Mouse (Mus musculus) ovary, postnatal 10 days (tissue): ENCODE results near the gene Rrm2.
"Not testable (repeated sequence)": the region's sequence is repeated elsewhere in the genome, so short reads cannot be mapped to it uniquely, and the experiment has no call there.

Source experiments
- DNase-seq: peaks from one replicate; pipeline ENCODE4 v3.0.0; 2022; ENCODE audit warnings: low spot score

Gene Rrm2

DNA sequence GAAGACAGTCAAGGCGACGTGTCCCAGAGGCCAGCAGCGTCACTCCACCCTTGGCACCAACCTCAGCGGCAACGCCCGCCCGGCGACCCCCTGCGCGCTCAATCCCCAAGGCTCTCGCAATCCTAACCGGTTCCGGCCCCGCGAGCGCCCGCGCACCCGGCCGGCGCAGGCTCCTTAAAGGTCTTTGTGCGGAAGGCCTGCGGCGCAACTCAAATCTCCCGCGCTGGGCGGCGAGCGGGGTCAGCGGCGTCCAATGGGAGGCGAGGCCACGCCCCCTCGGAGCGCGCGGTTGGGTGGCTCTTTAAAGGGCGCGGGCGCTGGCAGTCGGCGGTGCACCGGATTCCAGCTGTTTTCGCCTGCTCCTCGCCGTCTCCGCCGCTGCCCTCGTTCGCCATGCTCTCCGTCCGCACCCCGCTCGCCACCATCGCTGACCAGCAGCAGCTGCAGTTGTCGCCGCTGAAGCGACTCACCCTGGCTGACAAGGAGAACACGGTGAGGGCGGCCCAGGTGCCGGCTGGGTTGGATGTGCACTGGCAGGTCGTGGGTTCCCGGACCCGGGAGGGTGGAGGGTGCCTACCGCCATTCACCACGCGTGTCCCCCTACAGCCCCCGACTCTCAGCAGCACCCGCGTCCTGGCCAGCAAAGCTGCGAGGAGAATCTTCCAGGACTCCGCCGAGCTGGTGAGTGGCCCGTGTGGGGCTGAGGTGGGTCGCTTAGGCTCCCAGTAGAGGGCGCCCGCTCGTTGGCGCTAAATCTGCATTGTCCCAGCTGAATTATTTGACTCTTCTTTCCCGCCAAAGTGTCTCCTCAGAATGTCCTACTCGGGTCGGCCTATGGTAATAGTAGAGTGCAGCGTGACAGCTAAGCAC lies at the start of gene Rrm2:
Gene Rrm2 (plus strand): TSS at position 288 of the 870 bp plus-strand sequence.
- peak; percentile 88 for DNase-seq

DNA sequence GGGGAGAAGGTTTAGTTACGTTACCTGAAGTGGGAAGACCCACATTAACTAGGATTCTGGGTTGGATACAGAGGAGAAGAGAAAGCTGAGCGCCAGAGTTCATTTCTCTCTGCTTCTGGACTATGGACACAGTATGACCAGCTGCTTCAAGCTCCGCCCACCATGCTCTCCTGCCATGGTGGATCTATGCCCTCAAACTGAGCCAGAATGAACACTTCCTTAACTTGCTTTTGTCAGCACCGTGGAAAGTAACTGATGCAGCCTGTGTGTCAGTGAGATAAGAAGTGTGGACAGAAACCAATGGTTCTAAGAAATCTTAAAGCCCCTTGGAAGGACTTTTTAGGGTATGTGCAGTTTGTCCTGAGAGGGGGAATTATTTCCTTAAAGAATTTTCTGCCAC lies 49.0 kb upstream of the Rrm2 start:
- no peak for DNase-seq

DNA sequence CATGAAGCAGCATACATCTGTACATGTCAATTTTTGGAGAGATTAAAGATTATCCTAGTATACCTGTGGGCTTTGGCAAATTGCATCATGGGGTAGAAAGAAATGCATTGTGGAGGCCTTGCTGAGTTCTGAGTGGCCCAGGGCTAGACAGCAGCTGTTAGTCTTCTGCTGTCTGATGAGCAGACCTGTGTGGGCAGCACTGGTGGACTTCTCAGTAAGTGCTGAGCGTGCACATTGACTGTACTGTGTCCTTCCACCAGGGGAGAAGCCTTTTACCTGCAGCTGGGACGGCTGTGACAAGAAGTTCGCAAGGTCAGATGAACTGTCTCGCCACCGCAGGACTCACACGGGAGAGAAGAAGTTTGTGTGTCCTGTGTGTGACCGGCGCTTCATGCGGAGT lies 48.1 kb upstream of the Rrm2 start:
- DNase-seq, result no peak

DNA sequence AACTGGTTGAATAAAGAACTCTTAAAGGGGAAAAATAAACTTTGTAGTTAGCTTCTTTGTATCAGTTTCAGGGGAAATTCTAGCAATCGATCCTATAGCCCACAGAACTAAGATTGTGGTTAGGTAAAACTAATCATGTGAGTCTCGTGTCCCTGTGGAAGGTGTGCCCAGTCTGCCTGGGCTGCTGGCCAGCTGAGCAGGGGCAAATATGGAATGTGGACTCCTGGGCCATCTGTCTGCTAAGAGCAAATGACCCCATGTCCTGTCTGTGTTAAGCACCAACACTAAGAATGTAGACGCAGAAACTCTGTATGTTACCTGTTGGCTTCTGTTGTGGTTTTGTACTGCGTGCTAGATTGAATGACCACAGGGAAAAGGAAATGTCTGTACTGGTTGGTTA lies 46.9 kb upstream of the Rrm2 start:
- no peak for DNase-seq

DNA sequence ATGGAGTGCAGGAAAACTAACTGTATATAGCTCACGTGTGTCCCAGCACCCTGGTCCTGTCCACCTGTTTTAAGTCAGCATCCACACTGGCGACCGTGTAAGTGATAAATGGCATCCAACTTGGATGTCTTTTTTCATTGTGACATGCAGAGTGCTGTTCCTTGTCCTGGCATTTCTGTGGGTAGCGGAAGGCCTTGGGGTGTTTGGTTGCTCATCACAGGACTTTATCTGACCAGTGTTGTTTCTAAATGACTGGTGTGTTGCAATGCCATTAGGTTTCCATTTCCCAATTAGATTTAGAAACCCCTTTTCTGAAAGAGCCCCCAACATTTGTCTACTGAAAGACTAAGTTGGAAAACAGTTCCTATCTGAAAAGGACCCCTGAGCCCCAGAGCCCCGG lies 45.9 kb upstream of the Rrm2 start:
- no peak for DNase-seq

DNA sequence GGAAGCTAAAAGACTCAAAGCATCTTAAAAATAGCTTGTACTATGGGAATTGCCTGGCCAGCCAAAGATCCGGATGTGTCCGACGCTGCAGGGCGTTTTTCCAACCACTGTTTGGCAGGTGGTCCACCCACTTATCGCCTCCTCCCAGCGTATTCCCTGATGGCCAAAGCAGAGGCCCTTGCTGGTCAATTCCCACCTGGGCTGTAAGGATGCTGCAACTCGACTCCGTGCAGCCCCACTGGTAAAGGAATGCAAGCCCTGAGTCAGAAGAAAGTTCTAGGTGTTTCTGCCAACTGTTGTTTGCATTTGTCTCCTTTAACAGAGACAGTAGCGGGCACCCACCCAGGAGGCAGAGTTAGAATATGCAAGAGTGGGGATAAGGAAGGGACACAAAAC lies 27.9 kb upstream of the Rrm2 start:
- DNase-seq, result no peak

DNA sequence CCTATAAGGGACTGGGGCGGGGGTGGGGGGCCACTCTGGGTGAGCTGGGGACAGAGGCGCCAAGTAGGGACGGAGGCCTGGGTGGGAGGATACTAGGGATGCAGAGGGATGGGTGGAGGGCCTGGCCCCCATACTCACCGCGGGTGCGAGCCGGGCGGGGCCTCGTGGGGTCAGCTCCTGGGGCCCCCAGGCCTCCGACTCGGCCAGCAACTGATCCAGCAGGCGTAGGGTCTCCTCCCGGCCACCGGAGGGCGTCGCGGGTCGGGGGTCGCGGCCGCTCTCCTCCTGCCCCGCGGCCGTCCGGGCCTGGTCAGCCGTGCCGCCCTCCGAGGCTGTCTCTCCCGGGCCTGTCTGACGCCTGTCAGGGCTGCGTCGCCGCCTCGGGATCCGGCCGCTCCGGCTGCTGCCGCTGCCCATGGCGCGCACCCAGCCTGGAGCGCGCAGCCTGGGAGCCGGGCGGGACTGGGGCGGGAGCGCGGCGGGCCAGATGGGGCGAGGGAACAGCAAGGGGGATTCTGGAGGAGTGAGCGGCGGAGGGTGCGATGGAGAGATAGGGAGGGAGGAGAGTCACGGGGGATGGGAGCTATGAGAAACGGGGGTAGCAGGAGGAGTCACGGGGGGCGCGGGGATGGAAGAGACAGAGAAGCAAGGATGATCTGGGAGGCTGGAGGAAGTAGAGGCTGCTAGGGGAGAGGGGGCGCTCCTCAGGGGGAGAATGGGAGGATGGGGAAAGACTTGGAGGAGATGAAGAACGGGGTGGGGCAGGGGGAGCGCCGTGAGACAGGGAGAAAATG lies 27.4 kb upstream of the Rrm2 start:
- no peak for DNase-seq

DNA sequence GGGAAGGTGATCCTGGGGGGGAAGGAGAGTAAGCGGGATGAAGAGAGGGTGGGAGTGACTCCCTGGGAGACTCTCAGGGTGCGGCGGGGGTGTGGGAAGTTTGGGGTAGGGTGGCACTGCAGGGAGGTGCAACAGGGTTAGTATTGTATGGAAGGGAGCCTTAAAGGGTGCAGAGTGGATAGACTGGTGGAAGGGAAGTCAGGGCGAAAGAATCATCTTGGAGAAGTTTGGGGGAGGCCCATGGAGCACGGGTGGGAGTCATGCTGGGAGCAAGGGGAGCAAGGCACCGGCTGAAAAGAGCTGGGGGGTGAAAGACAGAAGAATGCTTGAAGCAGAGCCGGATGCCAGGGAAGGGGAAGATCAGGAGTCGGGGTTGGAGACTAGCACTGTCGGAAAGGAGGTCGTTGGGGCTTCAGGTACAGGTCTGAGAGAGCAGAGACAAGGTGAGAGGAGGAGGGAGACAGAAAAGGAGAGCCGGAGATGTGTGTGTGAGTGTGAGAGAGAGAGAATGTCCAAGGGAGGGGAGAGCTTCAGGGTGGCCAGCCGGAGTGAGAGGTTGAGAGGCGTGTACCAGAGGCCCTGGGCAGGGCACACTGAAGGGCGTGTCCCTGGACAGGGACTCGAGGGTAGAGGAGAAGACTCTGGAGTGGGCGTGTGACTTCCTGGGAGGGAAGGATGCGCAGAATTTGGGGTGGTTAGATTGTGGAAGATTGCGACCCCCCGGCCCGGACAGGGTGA lies 26.6 kb upstream of the Rrm2 start, which contains the start of gene Cys1:
Gene Cys1 (minus strand): TSS at position 528 of the 738 bp plus-strand sequence.
- DNase-seq, result no peak

DNA sequence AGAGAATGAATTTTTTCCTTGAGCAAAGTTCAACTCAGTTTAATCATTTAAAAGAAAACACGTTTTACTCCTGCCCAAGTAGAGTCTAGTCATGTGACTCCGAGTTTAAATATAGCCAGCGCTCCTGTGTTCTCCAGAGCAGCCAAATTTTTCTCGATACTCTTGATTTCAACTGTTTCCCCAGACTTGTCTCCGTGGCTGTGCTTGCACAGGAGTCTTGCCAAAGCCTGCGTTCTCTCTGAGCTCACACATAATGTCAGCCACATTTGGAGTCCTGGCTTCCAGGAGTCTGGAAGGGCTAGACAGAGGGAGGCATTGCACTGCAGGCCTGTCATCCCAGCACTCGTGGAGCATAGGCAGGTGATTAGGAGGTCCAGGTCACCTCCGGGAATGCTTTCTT lies 25.5 kb upstream of the Rrm2 start:
- DNase-seq, result no peak

DNA sequence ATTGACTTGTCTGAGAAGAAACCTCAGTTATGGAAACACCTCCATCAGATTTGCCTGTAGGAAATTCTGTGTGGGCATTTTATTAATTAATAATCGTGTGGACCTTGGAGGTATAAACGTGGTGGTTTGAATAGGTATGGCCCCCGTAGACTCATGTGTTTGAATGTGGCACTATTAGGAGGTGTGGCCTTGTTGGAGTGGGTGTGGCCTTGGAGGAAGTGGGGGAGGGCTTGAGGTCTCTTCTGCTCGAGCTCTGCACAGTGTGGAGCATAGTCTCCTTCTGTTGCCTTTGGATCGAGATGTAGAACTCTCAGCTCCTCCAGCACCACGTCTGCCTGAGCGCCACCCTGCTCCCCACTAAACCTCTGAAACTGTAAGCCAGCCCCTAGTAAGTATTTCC lies 24.6 kb upstream of the Rrm2 start:
- DNase-seq, result no peak

DNA sequence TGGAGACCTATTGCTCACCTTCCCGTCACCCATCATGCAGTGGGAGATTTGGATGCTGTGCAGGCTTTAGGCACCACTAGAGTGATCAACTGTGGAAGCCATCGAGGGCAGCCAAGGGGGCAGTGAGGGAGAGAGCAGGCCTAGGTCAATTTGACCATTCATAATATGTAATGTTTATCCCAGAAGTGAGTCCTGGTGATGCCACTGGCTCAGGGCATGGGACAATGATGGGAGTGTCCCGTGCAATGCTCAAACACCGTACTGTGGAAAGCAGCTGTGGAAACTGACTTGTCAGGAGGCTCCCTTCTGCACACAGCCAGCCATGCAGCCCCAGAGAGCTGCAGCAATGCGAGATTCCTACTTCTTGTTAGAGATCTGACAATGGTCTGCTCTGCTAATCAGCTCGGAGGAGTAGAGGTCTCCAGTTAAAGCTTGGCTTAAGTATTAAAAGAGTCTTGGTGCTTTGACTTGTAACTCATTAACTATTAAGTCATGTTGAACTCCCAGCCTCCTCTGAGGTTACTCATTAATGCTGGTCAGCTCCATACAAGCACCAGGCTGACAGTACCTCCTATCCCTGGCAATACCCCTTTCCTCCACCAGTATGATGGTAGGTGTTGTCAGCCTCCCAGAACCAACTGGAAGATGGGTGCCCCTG lies 21.9 kb upstream of the Rrm2 start:
- DNase-seq, result no peak

DNA sequence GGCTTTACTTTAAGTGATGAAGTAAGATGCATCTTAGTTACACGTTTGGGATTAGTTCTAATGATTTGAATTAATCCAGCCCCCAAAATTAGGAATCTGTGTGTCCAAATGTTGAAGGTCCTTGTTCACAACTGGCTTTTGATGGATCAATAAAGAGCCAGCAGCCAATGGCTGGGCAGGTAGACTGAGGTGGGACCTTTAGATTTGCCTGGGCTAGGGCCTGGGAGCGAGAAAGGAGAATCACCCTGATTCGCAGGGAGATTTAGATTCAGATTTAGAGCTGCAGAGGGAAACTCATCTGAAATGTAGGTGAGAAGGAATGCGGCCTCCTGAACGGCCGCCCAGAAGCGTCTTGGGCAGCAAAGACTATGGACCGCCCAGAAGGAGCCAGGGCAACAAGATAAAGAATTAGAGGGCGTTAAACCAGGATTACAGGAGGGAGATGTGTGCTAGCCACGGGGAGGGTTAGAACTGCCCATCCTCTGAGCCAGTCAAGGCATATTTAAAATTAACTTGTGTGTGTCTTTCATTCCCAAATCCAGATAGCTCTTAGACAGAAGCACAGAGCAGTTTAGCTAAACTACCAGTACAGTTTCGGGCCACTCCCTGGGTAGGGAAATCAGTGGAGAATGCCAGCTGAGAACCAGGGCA lies 21.2 kb upstream of the Rrm2 start:
- no peak for DNase-seq

DNA sequence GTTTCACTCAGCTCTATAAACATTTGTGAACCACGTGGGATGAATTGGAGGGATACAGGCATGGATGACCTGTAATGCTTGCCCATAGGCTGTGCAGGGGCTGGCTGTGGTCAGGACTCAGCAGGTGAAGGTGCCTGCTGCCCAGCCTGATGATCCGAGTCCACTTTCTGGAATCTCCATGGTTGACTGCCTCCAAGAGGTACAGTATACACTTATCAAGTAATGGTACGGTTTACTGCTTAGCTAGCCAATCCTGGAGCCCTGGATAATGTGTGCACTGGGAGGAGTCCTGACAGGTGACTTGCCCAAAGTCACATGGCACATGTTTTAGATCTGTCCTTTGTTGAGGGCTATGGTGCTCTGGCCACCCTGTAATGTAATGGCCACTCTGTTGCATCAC lies 17.7 kb upstream of the Rrm2 start:
- no peak for DNase-seq

DNA sequence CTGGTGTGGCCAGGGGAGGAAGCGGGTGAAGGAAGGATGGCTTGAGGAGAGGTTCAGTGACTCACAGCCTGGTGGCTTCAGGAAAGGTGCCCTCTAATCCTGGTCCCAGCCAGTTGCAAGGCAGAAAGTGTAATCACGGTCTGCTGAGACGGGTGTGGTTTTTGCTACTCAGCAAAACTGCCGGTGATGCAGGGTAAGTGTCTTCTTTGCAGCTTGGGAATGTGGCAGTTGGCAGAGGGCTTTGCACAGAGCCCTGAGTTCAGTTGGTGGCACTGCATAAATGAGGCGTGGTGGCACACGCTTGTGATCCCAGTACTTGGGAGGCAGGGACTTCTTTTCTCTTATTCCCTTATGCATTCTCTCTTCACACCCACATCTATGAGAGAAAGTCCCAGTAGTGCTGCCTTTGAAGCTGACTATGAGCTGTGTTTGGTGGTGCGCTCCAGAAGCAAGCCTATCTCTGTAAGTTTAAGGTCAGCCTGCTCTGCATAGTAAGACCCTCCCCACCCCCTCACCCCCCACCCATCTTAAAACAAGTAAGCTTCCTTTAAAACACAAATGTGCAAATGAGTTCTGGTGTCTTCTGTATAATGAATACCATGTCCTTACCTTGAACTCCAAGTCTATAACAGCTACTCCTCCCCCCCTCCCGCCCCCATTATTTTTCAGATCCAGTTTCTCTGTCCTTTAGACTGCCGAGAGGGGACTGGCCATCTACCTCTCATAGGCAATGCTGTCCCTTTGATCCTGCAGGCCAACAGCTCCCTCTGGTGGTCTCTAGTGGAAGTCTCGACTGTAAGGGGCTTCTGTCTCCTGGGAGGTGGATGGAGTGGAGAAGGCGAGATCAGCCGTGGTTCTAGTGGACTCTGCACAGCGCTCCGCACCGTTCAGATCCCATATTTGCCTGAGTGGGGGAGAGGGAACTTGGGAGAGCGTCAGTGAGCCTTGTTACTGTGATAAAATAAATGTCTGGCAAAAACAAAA lies 11.2 kb upstream of the Rrm2 start:
- DNase-seq, result peak; percentile 69

DNA sequence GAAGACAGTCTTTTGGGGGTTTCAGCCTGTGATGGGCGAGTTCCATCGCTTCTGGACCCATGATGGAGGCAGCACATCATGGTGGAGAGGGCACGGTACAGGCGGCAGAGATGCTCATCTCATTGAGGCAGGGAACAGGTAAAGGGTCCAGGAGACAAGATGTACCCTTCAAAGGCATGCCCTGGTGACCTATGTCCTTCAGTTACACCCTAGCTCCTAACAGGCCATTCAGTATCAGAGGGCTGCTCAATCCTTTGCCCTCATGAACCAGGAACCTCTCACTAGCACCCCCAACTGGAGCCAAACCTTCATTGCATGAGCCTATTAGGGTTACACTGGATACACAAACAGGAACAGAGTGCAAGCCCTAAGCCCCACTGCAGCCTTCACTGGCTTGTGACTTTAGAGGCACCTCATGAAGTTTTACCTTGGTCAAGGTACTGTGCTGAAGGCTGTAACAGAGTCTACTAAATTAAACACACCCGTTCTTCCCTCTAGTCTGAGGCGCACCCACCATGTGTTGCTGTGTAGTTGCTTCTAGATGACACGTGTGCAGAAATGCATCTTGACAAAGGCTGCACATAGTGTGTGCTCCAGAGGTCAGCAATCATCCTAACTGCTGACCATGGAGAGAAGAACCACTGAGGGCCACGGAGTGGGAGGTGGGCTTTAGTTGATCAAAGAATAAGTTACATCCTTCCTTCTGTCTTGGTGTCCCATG lies 10.4 kb upstream of the Rrm2 start:
- DNase-seq, result no peak

DNA sequence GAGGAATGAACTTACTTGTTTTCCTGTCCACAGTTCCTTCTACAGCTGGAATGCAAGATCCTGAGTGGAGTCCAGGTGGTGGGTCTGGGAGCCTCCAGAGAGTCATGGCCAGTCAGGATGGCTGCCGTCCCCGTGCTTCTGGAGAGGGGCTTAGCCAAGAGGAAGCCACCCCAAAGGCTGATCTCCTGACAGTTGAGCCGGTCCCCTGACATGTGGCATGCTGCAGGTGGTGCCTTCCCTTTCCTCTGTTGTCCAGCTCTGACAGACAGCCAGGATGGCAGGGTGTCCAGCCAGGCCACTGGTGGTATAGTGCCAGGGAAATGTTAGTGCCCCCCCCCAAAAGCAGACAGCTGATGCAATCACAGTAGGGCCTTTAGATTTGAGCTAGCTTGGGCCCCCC lies 9.5 kb upstream of the Rrm2 start:
- DNase-seq, result no peak

DNA sequence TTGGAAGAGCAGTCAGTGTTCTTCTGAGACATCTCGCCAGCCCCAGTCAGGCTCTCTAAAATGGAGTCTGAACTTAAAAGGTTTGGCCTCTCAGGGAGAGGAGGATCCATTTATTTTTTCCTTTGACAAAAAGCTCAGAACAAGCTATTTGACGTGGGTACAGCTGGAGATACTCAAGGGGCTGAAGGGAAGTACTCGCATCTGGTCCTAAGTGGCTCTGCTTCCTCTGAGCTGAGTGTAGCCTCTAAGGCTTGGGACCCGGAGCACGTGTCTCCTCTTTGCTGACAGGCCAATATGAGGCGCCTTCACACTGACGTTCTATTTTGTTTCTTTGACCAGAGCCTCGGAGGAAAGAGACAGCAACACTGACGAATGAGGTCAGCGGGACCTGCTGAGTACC lies 8.5 kb upstream of the Rrm2 start:
- no peak for DNase-seq

DNA sequence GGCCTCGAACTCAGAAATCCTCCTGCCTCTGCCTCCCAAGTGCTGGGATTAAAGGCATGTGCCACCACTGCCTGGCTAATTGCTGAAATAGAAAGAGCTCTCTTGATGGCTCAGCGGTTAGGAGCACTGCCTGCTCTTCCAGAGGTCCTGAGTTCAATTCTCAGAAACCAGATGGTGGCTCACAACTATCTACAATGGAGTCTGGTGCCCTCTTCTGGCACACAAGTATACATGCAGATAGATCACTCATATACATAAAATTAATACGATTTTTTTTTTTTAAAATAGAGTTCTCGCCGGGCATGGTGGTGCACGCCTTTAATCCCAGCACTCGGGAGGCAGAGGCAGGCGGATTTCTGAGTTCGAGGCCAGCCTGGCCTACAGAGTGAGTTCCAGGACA lies 6.4 kb upstream of the Rrm2 start:
- not testable (repeated sequence) for DNase-seq

DNA sequence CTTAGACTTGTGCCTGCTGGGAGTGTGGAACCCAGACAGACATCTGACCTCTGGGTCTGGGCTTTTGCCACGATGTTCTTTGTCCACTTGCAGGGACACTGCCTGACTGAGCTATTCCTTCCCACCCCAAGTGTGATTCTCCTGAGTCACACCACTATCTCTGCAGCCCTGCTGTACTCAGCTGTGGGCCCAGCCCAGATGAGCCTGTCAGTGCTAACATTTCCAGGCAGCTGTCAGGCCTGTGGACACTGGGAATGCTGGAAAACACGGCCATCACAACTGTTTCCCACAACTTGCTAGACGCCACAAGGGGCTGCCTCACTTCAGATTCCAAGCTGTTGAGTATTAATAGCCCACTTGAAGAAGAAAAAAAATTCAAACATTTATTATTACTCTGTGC lies 5.0 kb upstream of the Rrm2 start:
- DNase-seq, result no peak
